Mouse (Mus musculus) embryonic facial prominence, embryonic 11.5 days (tissue): ENCODE data around the gene Akap13. TPM values are rescaled to one million over a fixed set of nuclear protein-coding genes. Genes with fewer than 3 reads are reported as not detected.

Experiments used
- ATAC-seq: fragments of 200-750 bp; cut with Nextera tagmentation; replicated peaks from 2 replicates; pipeline ENCODE4 v1.8.0; 2017; ENCODE audit warnings: low read depth; ENCODE audit not compliant: insufficient number of reproducible peaks, low FRiP score, low TSS enrichment
- DNase-seq: peaks from one replicate; pipeline ENCODE4 v3.0.0-alpha.2; 2015; ENCODE audit warnings: low spot score
- H3K27ac ChIP-seq: fragments of 300-500 bp; sonication (generic); replicated peaks from 2 replicates; pipeline ENCODE4 v1.5.1; 2014; ENCODE audit warnings: mild to moderate bottlenecking, low read depth, low read length, control low read depth
- H3K27me3 ChIP-seq: fragments of 300-500 bp; sonication (generic); 2 replicates; pipeline ENCODE4 v1.6.1; 2014; ENCODE audit warnings: mild to moderate bottlenecking, low read length, moderate library complexity, mixed read lengths; ENCODE audit not compliant: control insufficient read depth, insufficient read depth
- H3K36me3 ChIP-seq: fragments of 300-500 bp; sonication (generic); replicated peaks from 2 replicates; pipeline ENCODE4 v1.6.1; 2014; ENCODE audit warnings: low read depth, mild to moderate bottlenecking, low read length, moderate library complexity, mixed read lengths; ENCODE audit not compliant: control insufficient read depth, insufficient read depth
- H3K4me1 ChIP-seq: fragments of 300-500 bp; sonication (generic); 2 replicates; pipeline ENCODE4 v1.6.1; 2014; ENCODE audit warnings: low read length, mixed read lengths; ENCODE audit not compliant: control insufficient read depth, insufficient read depth
- H3K4me2 ChIP-seq: fragments of 300-500 bp; sonication (generic); 2 replicates; pipeline ENCODE4 v1.6.1; 2014; ENCODE audit warnings: low read depth, mild to moderate bottlenecking, control low read depth, low read length, moderate library complexity
- H3K4me3 ChIP-seq: fragments of 300-500 bp; sonication (generic); 2 replicates; pipeline ENCODE4 v1.5.1; 2014; ENCODE audit warnings: low read depth, low read length, control low read depth
- H3K9ac ChIP-seq: fragments of 300-500 bp; sonication (generic); replicated peaks from 2 replicates; pipeline ENCODE4 v1.6.1; 2014; ENCODE audit warnings: mild to moderate bottlenecking, control low read depth, low read length
- H3K9me3 ChIP-seq: fragments of 300-500 bp; sonication (generic); replicated peaks from 2 replicates; pipeline ENCODE4 v1.6.1; 2016; ENCODE audit warnings: mild to moderate bottlenecking, low read length, inconsistent platforms, mixed read lengths; ENCODE audit not compliant: control insufficient read depth
- WGBS: fragments of 180-500 bp; shearing (Covaris S2); extraction: QIAGEN DNeasy Blood & Tissue Kit; methylation state at CpG from one replicate; pipeline ENCODE4 v1.1.7; 2014; 5-methylcytosine and 5-hydroxymethylcytosine counted together
- polyA plus RNA-seq: library from polyadenylated mRNA; unstranded; fragments of >200 nt; fragmentation: Nextera tagmentation; extraction: Ambion mirVana; gene quantifications from 2 replicates; pipeline ENCODE4 v1.2.1, GENCODE M21; 2014

Akap13 gene
- polyA plus RNA-seq, 1 experiment from 2014 or later = 37.9 TPM

DNA sequence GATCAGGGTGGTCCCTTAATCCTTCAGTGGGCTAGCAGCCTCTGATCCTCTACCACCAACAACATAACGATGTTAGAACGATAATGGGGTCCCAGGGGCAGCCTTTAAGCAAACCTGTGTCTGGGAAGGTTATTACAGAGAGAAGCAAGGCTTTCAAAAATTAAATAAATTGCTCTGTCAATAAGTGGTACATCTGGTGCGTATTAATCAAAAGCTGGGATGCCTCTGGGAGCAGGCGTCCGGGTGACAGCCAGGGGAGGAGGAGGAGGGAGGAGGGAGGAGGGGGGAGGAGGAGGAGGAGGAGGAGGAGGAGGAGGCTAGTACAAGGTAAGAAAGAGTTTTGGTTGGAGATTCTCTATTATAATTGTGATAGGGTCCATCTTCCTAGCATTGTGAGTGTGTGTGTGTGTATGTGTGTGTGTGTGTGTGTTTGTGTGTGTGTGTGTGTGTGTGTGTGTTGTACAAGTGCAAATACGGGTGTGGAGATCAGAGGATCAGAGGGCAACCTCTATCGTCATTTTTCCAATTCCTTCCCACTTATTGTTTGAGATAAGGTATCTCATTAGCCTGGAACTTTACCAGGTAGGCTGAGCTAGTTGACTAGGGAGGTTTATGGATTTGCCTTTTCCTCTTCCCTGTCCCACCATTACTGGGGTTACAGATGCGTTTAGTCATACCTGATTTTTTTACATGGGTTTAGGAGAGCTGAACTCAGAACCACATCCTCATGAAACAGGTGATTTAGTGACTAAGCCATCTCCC lies 18.7 kb upstream of the Akap13 start:
- no peaks in the 10 kb centered on the region for H3K9me3 ChIP-seq
- no peaks in the 10 kb centered on the region for H3K4me1 ChIP-seq
- 49% methylated on average over 6 of the region's 8 CpGs for WGBS
- no peaks in the 10 kb centered on the region for H3K36me3 ChIP-seq
- no peak overlapping the region for H3K9ac ChIP-seq
- no peaks in the 10 kb centered on the region for H3K27me3 ChIP-seq
- no peak overlapping the region for H3K27ac ChIP-seq
- H3K4me2 ChIP-seq = no peak overlapping the region
- ATAC-seq (no peak), DNase-seq (peak; percentile 57)
- no peak overlapping the region for H3K4me3 ChIP-seq

DNA sequence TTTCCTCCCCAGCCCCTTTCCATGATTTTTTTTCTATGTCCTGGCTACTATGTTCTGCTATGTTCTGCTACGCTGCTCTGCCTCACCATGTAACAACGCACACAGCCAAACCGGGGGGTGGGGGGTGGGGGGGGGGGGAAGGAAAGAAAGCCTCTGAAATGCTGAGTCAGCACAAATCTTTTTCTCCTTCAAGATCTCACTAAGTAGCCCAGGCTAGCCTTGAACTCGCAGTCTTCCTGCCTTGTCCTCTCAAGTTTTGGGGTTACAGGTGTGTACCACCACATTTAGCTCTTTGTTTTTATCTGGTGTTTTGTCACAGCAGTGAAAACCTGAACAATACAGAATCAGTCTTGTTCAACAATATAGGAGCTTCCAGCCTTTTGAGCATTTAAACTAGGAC lies 15.8 kb upstream of the Akap13 start:
- no peaks in the 10 kb centered on the region for H3K27me3 ChIP-seq
- ATAC-seq = no peak
- DNase-seq = no peak
- no peaks in the 10 kb centered on the region for H3K9me3 ChIP-seq
- H3K36me3 ChIP-seq = no peaks in the 10 kb centered on the region
- H3K4me1 ChIP-seq = no peaks in the 10 kb centered on the region
- WGBS = 92% methylated on average over 4 of the region's 4 CpGs
- no peak overlapping the region for H3K4me2 ChIP-seq
- H3K4me3 ChIP-seq = no peak overlapping the region
- no peak overlapping the region for H3K27ac ChIP-seq
- H3K9ac ChIP-seq = no peak overlapping the region

DNA sequence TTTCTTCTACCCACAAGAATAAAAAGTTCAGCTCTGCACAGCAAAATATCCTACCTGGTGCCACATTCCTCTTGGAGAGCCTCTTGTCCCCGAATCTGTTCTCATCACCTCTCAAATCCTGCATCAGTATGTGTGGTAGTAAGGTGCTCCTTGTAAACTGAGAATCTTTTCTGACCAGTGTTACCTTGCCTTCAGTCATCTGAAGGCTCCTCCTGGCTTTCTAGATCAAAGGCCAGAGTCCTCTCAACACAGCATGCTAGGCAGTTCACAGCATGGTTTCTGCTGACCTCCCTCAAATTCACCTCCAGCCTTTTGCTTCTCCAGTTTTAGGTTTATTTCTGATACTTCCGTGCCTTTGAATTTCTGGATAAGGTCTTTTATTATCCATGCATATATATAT lies 15.1 kb upstream of the Akap13 start:
- Histone ChIP-seq H3K27me3 (no peaks in the 10 kb centered on the region), H3K36me3 (no peaks in the 10 kb centered on the region), H3K9ac (no peak overlapping the region), H3K4me1 (no peaks in the 10 kb centered on the region), H3K9me3 (no peaks in the 10 kb centered on the region), H3K4me3 (no peak overlapping the region), H3K27ac (no peak overlapping the region), H3K4me2 (no peak overlapping the region)
- 82% methylated on average over 2 of the region's 2 CpGs for WGBS
- ATAC-seq (no peak), DNase-seq (no peak)

DNA sequence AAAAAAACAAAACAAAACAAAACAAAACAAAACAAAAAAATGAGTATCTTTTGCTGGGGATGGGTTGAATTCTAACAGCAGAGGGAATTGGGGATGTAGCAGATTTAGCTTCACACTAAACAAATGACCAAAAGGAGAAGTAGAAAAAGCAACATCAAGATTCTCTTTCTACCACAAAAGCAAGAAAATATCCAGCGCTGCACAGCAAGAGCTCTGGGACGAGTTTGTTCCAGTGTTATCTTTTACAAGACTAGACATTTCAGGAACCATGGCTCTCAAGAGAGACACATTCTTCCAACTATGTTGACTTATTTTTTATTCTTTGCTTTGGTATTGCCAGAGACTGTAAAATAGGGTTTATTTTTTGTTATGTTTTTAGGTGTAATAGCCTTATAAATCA lies 13.4 kb upstream of the Akap13 start:
- H3K36me3 ChIP-seq = no peaks in the 10 kb centered on the region
- no peak overlapping the region for H3K9ac ChIP-seq
- H3K9me3 ChIP-seq = no peaks in the 10 kb centered on the region
- H3K4me1 ChIP-seq = no peaks in the 10 kb centered on the region
- ATAC-seq (no peak), DNase-seq (no peak)
- H3K4me2 ChIP-seq = no peak overlapping the region
- no peaks in the 10 kb centered on the region for H3K27me3 ChIP-seq
- 76% methylated on average over 2 of the region's 2 CpGs for WGBS
- no peak overlapping the region for H3K4me3 ChIP-seq
- H3K27ac ChIP-seq = no peak overlapping the region

DNA sequence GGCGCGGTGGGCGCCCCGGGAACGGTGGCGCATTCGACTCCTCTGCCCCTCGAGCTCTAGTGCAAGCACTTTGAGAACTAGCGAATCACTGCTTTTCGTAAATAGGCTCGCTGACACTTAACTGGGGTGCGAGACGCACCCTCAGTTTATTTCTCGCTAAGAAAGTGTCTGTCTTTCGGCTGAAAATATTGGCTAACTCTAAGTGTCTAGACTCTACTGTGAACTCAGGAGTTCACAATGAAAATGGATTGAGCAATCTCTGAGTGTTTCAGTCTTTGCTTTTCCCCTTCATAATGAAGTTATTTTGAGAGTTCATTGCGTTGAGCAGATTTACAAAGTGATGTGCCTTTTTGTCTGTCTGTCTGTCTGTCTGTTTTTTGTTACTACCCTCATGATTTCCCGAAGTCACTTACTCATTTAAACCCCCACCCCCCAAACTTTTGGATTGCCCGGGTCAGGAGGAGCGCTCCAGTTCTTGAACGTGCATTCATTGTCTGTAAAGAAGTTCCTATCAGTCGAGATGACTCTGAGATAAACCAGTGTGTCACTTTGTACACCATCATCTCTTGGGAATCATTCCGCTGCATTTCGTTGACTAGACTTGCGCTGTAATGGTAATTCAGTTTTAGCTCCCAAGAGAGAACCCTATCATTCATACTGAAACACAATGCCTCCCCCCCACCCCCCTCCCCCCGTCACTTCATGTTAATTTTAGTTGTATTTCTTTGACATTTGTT lies 986 bp downstream of the Akap13 start:
- H3K27ac ChIP-seq = peak overlapping the region; percentile 95
- 1% methylated on average over 25 of the region's 25 CpGs for WGBS
- peak; percentile 28 for DNase-seq
- no peaks in the 10 kb centered on the region for H3K36me3 ChIP-seq
- peak overlapping the region; percentile 73 for H3K9ac ChIP-seq
- no peak for ATAC-seq
- peak overlapping the region; percentile 35 for H3K4me2 ChIP-seq
- H3K27me3 ChIP-seq = no peaks in the 10 kb centered on the region
- no peaks in the 10 kb centered on the region for H3K4me1 ChIP-seq
- H3K9me3 ChIP-seq = no peaks in the 10 kb centered on the region
- H3K4me3 ChIP-seq = peak overlapping the region; percentile 63

DNA sequence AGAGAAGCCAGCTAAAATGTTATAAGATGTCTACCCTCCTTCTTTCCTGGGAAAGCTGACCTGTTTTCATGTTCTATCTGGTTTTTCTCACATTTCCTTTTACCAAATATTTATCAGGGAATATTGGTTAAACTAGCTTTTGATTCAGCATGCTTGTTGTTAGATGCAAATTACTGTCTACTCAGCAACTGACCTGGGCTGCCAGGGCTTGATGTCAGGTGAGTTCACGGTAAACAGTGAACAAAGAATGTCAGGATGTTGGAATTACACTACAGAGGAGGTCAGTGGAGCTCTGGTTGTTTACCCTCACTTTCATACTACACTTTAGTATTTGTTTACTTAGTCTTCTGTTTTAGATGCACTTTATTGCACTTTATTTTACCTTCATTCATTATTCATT lies 5.0 kb downstream of the Akap13 start:
- DNase-seq = no peak
- H3K4me2 ChIP-seq = no peak overlapping the region
- no peaks in the 10 kb centered on the region for H3K27me3 ChIP-seq
- H3K36me3 ChIP-seq = no peaks in the 10 kb centered on the region
- H3K9me3 ChIP-seq = no peaks in the 10 kb centered on the region
- no peak overlapping the region for H3K27ac ChIP-seq
- H3K4me1 ChIP-seq = no peaks in the 10 kb centered on the region
- H3K4me3 ChIP-seq = no peak overlapping the region
- no peak overlapping the region for H3K9ac ChIP-seq
- no peak for ATAC-seq
- 71% methylated on average over 1 of the region's 1 CpGs for WGBS

DNA sequence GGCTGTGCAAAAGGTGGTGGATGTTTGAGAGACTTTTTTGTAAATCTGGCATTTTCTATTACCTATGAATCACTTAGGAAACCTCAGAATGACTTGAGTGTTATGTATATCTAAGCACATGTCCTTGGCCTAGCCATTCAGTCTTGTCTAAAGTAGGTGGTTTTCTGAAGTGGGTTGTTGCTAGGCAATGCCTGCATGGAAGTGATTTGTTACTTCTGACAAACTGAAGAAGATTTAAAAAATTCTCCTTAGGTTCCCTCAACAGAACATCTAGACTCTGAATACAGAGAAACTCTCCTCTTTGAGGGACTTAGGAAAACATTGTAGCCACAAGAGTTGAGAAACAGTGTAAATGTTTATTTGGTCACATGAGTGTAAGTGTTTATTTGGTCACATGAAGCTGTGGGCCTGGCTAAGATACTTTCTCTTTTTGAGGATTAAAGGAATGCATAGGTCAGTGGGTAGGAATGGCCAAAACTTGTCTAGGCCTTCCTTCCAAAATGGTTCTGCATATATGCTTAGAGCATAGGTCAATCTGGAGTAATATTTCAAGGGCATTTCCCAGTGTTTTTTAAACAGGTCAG lies 8.3 kb downstream of the Akap13 start:
- H3K36me3 ChIP-seq = no peaks in the 10 kb centered on the region
- no peak overlapping the region for H3K9ac ChIP-seq
- DNase-seq (no peak), ATAC-seq (no peak)
- H3K4me1 ChIP-seq = no peaks in the 10 kb centered on the region
- no peak overlapping the region for H3K4me2 ChIP-seq
- H3K4me3 ChIP-seq = no peak overlapping the region
- H3K27me3 ChIP-seq = no peaks in the 10 kb centered on the region
- no peak overlapping the region for H3K27ac ChIP-seq
- no peaks in the 10 kb centered on the region for H3K9me3 ChIP-seq

DNA sequence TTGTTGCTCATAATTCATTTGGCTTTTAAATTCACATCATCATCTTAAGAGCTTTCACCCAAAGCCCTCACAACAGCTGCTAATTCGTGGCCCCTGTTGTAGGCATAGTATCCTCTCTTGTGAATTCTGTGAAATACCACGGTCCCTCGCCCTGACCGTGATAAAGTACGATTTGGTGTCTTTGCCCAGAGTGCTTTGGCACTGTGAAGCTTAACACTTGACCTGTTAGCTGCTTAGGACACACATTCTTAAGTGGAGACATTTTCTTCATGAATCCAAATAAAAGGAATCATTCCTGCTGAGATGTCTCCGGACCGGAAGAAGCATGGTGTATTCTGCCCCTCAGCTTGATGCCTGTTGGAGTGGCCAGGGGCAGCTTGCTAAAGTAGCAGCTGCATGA lies 12.5 kb downstream of the Akap13 start:
- no peak overlapping the region for H3K27ac ChIP-seq
- ATAC-seq (no peak), DNase-seq (no peak)
- H3K4me3 ChIP-seq = no peak overlapping the region
- H3K27me3 ChIP-seq = no peaks in the 10 kb centered on the region
- H3K4me2 ChIP-seq = no peak overlapping the region
- no peaks in the 10 kb centered on the region for H3K9me3 ChIP-seq
- no peak overlapping the region for H3K9ac ChIP-seq
- H3K4me1 ChIP-seq = no peaks in the 10 kb centered on the region; the same call in 1 of the 2 replicates
- WGBS = 75% methylated on average over 7 of the region's 7 CpGs
- no peaks in the 10 kb centered on the region for H3K36me3 ChIP-seq
